Mouse (Mus musculus): ENCODE results near the gene Wwox.

GRCm38 (mm10) chr8:115133119-115133518 lies 693.7 kb downstream of the Wwox start:
- no peak for TF ChIP-seq MYB (IDR thresholded peaks at IDR 0.05; ENCODE audit: low read depth, low read length)
- TF ChIP-seq CHD1 (IDR thresholded peaks at IDR 0.05; ENCODE audit: low read depth, low read length): no peak
- TF ChIP-seq EP300 (IDR thresholded peaks at IDR 0.05; ENCODE audit: low read depth in 1 of 2, low read length in 2 of 2): no peak
- TF ChIP-seq POLR2AphosphoS5 (IDR thresholded peaks at IDR 0.05; ENCODE audit: borderline replicate concordance, low read depth, low read length): no peak
- no peak for TF ChIP-seq USF2 (IDR thresholded peaks at IDR 0.05; ENCODE audit: borderline replicate concordance in 1 of 2, insufficient read depth in 1 of 2, low read depth in 1 of 2, low read length in 2 of 2)
- TF ChIP-seq POLR2A (IDR thresholded peaks at IDR 0.05; ENCODE audit: control insufficient read depth in 1 of 2, insufficient read depth in 1 of 2, low read depth in 1 of 2, low read length in 2 of 2, poor library complexity in 1 of 2): no peak
- TF ChIP-seq GATA1 (IDR thresholded peaks at IDR 0.05; ENCODE audit: low read depth, low read length): no peak
- TF ChIP-seq ETS1 (IDR thresholded peaks at IDR 0.05; ENCODE audit: low read depth, low read length): no peak
- no peak for TF ChIP-seq CTCF (IDR thresholded peaks at IDR 0.05 in 2 of 3, conservative IDR thresholded peaks at IDR 0.05 in 1 of 3; ENCODE audit: control insufficient read depth in 1 of 3, insufficient read depth in 1 of 3, low read depth in 2 of 3, low read length in 3 of 3, poor library complexity in 1 of 3, severe bottlenecking in 1 of 3)
- TF ChIP-seq NRF1 (IDR thresholded peaks at IDR 0.05; ENCODE audit: insufficient read depth, low read depth, low read length, poor library complexity, severe bottlenecking): no peak
- TF ChIP-seq ELF1 (IDR thresholded peaks at IDR 0.05; ENCODE audit: low read depth, low read length): no peak
- TF ChIP-seq MAFK (IDR thresholded peaks at IDR 0.05; ENCODE audit: borderline replicate concordance, low read depth, low read length): no peak
- TF ChIP-seq MAX (IDR thresholded peaks at IDR 0.05; ENCODE audit: low read length): no peak
- TF ChIP-seq CHD2 (IDR thresholded peaks at IDR 0.05; ENCODE audit: low read length): no peak
